Mouse (Mus musculus): Measurements from ENCODE around the gene Dazl. TPM values are rescaled to one million over a fixed set of nuclear protein-coding genes. Genes with fewer than 3 reads are reported as not detected.
"Not testable (repeated sequence)": the region's sequence is repeated elsewhere in the genome, so short reads cannot be mapped to it uniquely, and the experiment has no call there.

Dazl gene
- total RNA-seq, 1 experiment from 2014 or later = 0.23 TPM

GRCm38 (mm10) chr17:50294726-50295125, 1.3 kb upstream of the Dazl start:
- ATAC-seq (ENCODE audit: extremely low read depth, insufficient number of reproducible peaks, low FRiP score, poor library complexity, severe bottlenecking) = no peak

- peak; percentile 98 for ATAC-seq (ENCODE audit: extremely low read depth, insufficient number of reproducible peaks, low FRiP score, poor library complexity, severe bottlenecking)
Observed at GRCm38 (mm10) chr17:50292661-50293171, 720 bp downstream of the Dazl start.

- ATAC-seq (ENCODE audit: extremely low read depth, insufficient number of reproducible peaks, low FRiP score, poor library complexity, severe bottlenecking) = peak; percentile 47; the same call in 1 of the 2 replicates
Observed at GRCm38 (mm10) chr17:50291485-50292200, 1.8 kb downstream of the Dazl start.

GRCm38 (mm10) chr17:50284845-50285244, 8.6 kb downstream of the Dazl start:
- no peak for ATAC-seq (ENCODE audit: extremely low read depth, insufficient number of reproducible peaks, low FRiP score, poor library complexity, severe bottlenecking)

DNA sequence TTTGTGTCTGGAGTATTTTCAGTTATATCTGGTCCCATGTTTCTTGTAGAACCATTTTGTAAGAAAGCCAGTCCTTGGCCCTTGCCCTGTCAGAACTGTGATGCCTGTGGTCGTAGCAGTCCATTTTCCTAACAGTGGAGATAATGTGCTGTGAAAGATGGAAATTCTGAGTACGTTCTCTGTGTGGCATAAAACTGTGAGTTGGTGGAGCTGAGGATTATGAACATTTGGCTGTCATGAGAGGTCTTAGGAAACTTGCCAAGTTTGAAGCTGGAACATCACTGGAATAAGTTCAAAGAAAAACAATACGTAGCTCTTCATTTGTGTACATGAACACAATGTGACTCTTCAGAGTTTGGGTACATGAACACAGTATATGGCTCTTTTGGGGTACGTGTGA, 31.8 kb downstream of the Dazl start:
- not testable (repeated sequence) for ATAC-seq (ENCODE audit: extremely low read depth, insufficient number of reproducible peaks, low FRiP score, poor library complexity, severe bottlenecking)

- no peak for ATAC-seq (ENCODE audit: extremely low read depth, insufficient number of reproducible peaks, low FRiP score, poor library complexity, severe bottlenecking)
Observed at GRCm38 (mm10) chr17:50260856-50261255, 32.6 kb downstream of the Dazl start.

GRCm38 (mm10) chr17:50246605-50247004, 46.8 kb downstream of the Dazl start:
- ATAC-seq (ENCODE audit: extremely low read depth, insufficient number of reproducible peaks, low FRiP score, poor library complexity, severe bottlenecking) = no peak

DNA sequence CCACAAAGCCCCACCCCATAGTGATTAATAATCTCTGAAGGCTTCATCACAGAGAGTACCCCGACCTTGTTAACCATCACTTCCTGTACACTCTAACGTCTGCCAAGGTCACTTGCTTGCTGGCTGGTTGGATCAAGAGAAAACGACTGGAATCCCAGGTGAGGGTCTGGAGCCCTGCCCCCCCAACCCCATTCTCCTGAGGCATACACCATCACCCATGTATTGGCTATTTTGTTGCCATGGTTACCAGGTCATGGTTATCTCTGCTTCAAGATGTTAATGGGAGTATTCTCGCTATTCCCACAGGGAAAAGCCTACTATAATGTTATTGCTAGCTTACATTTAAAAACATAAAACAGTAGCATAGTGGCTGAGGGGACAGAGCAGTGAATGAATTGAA, 48.8 kb downstream of the Dazl start:
- ATAC-seq (ENCODE audit: extremely low read depth, insufficient number of reproducible peaks, low FRiP score, poor library complexity, severe bottlenecking) = no peak

- no peak for ATAC-seq (ENCODE audit: extremely low read depth, insufficient number of reproducible peaks, low FRiP score, poor library complexity, severe bottlenecking)
Observed at GRCm38 (mm10) chr17:50243326-50243725, 50.1 kb downstream of the Dazl start.

DNA sequence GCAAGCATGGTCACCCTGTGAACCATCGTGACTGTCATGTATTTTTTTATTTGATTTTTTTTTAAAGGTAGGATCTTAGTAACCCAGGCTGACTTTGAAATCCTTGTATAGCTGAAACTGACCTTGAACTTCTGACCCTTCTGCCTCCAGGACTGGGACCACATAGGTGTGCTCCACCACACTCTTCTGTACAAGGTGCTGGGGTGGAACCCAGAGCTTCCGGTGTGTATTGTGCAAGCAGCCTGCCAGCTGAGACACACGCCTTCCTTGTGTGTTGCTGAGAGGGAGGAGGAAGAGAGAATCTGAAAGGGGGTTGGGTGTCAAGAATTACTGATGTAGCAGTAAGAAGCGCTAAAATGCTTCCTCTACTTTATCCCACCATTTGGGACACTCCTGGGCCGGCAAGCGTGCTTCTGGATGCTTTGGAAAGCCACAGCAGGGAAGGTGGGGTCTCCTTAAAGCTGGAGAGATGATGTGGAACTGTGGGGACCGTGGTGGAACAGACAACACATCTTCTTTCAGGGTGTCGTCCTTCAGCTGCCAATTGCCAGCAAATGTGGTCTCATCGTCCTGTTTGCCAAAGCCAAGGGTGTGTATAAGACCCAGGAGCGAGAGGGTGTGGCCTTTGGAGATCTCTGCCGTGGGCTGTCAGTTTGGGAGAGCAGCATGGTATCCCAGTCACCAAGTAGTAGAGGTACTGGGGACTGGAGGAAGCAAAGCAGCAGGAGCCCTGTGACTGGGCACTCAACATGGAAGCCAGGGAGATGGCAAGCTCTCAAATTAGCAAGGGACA, 55.4 kb downstream of the Dazl start:
- ATAC-seq (ENCODE audit: extremely low read depth, insufficient number of reproducible peaks, low FRiP score, poor library complexity, severe bottlenecking) = no peak

DNA sequence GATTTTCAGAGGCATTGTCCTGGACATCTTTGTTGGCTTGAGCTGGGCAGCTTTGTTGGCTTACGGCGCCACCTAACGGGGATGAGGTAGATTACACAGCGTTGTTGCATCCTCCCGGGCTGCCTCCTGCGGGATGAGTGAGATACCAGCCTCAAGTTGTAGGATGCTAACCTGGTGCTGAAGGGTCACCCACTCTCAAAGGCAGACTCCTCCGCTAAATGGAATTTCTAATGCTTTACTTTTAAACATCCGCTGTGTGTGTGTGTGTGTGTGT, 56.1 kb downstream of the Dazl start:
- ATAC-seq (ENCODE audit: extremely low read depth, insufficient number of reproducible peaks, low FRiP score, poor library complexity, severe bottlenecking) = peak; percentile 88

GRCm38 (mm10) chr17:50236702-50237435, 56.6 kb downstream of the Dazl start:
- no peak for ATAC-seq (ENCODE audit: extremely low read depth, insufficient number of reproducible peaks, low FRiP score, poor library complexity, severe bottlenecking)

DNA sequence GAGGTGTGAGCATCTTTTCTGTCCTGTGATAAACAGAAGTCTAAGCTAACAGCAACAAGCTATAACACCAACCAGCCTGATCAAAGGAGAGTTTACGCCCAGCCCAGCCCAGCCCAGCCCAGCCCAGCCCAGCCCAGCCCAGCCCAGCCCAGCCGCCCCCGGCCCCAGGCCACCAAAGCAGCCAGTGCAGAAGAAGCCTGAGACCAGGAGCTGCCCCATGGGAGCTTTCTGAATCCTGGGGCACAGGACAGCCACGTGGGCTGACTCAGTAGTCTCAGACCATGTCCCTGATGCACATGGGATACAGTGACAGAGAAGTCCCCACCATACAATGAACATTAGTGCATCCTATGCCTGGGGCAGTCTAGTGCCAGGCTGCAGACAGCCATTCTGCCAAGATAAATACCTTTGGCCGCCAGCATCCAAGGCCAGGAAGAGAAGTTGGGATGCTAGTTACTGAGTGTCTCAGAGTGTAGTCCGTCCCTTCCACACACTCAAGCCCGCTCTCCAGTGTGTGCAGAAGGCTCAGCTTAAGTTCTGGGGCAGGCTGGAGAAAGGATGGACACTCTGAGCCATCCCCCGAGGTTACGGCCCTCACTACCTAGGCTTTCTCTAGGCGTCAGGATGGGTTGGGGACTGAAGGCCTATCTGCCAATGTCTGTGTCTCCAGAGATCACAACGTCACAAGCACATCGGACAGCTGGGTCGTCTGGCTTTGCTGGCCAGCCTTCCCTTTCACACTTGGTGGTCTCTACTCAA, 57.3 kb downstream of the Dazl start:
- no peak for ATAC-seq (ENCODE audit: extremely low read depth, insufficient number of reproducible peaks, low FRiP score, poor library complexity, severe bottlenecking)

DNA sequence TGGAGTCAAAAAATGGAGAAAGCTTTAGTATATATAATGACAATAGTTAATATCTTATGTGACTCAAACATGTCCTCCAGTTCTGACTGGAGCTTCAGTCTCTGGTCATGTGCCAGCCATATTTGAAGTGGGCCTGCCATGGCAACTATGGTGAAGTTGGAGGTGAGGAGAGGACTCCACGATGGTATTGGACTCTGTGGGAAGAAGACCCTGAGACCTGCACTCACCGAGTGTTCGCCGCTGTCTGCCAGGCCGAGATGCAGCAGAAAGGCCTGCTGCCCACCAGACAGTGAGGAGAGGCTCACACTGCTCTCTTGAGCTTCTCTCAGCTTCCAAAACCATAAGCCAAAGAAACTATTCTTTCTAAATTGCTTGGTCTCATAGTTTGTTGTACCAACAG, 59.5 kb downstream of the Dazl start:
- no peak for ATAC-seq (ENCODE audit: extremely low read depth, insufficient number of reproducible peaks, low FRiP score, poor library complexity, severe bottlenecking)

- ATAC-seq (ENCODE audit: extremely low read depth, insufficient number of reproducible peaks, low FRiP score, poor library complexity, severe bottlenecking) = no peak
Observed at GRCm38 (mm10) chr17:50232821-50233220, 60.6 kb downstream of the Dazl start.

GRCm38 (mm10) chr17:50231206-50231605, 62.2 kb downstream of the Dazl start:
- no peak for ATAC-seq (ENCODE audit: extremely low read depth, insufficient number of reproducible peaks, low FRiP score, poor library complexity, severe bottlenecking)

DNA sequence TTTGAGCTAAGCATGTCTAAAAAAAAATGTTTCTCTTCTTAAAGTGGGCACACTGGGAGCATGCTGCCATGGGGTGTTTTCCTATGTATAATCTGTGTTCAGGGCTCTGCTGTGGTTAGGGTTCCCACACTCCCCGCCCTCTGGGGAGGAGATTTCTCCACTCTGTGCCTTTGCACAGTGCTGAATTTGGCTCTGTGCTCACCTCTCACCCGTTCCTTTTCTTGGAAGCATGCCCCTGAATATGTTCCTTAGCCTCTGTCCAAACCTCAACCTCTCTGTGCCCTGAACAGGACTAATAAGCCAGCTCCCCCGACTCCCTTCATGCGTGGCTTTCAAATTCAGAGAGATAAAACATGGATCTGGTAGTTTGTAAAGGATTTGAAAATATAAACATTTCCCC, 63.9 kb downstream of the Dazl start:
- no peak for ATAC-seq (ENCODE audit: extremely low read depth, insufficient number of reproducible peaks, low FRiP score, poor library complexity, severe bottlenecking)
